In genomic region chr2:155472671-155473569, GRCm38 (mm10) we compare ENCODE assay signal across 8 mouse cellular contexts. TPM values are rescaled to one million over a fixed set of nuclear protein-coding genes. Genes with fewer than 3 reads are reported as not detected.
DNase-seq lines count a peak whose midpoint lies in the region; ATAC-seq and TF ChIP-seq lines count a peak whose summit lies in the region.

No protein-coding gene starts in this region.

- H3K27ac ChIP-seq in embryonic facial prominence, embryonic 13.5 days, result peak overlapping the region; percentile 89
- H3K27ac ChIP-seq in kidney, adult 2 months (ENCODE audit: insufficient read depth, low read depth, low read length), result peak overlapping the region; percentile 72
- peak overlapping the region; percentile 85 for H3K27ac ChIP-seq in liver, embryonic 13.5 days

- peaks cover 26% of the 10 kb centered on the region for H3K4me1 ChIP-seq in embryonic facial prominence, embryonic 13.5 days
- H3K4me1 ChIP-seq in kidney, adult 2 months (ENCODE audit: control insufficient read depth, insufficient read depth, low read length), result peaks cover 12% of the 10 kb centered on the region
- peaks cover 48% of the 10 kb centered on the region for H3K4me1 ChIP-seq in liver, embryonic 13.5 days (replicated peaks)

- under 1% methylated on average over 54 of the region's 71 CpGs for WGBS in embryonic facial prominence, embryonic 13.5 days
- WGBS in kidney, adult 2 months, result 1% methylated on average over 71 of the region's 71 CpGs
- under 1% methylated on average over 67 of the region's 71 CpGs for WGBS in liver, embryonic 13.5 days (ENCODE audit: insufficient replicate concordance)

- H3K9ac ChIP-seq in embryonic facial prominence, embryonic 13.5 days, result peak overlapping the region; percentile 98
- peak overlapping the region; percentile 94 for H3K9ac ChIP-seq in liver, embryonic 13.5 days

- peak overlapping the region; percentile 89 for H3K4me3 ChIP-seq in embryonic facial prominence, embryonic 13.5 days
- peak overlapping the region; percentile 92 for H3K4me3 ChIP-seq in kidney, adult 2 months (ENCODE audit: insufficient read depth, low read depth, low read length)
- H3K4me3 ChIP-seq in liver, embryonic 13.5 days (replicated peaks), result peak overlapping the region; percentile 95

- H3K27me3 ChIP-seq in embryonic facial prominence, embryonic 13.5 days, result no peaks in the 10 kb centered on the region
- H3K27me3 ChIP-seq in kidney, adult 2 months (replicated peaks; ENCODE audit: control insufficient read depth, insufficient read depth, low read length), result no peaks in the 10 kb centered on the region
- H3K27me3 ChIP-seq in liver, embryonic 13.5 days, result peaks cover 10% of the 10 kb centered on the region; the same call in 1 of the 2 replicates

- H3K4me2 ChIP-seq in embryonic facial prominence, embryonic 13.5 days, result peak overlapping the region; percentile 82
- peak overlapping the region; percentile 93 for H3K4me2 ChIP-seq in liver, embryonic 13.5 days

- TF ChIP-seq CTCF in kidney, adult 2 months (conservative IDR thresholded peaks at IDR 0.05; ENCODE audit: insufficient read depth, insufficient read length, low read depth, low read length), result no peak

- ATAC-seq in embryonic facial prominence, embryonic 13.5 days (ENCODE audit: insufficient number of reproducible peaks, insufficient read depth, low FRiP score, low TSS enrichment, low read depth), result peak; percentile 39
- peak; percentile 33 for ATAC-seq in liver, embryonic 13.5 days (ENCODE audit: low read depth)

- no peaks in the 10 kb centered on the region for H3K9me3 ChIP-seq in embryonic facial prominence, embryonic 13.5 days
- H3K9me3 ChIP-seq in liver, embryonic 13.5 days (replicated peaks), result no peaks in the 10 kb centered on the region

- H3K36me3 ChIP-seq in embryonic facial prominence, embryonic 13.5 days, result no peaks in the 10 kb centered on the region
- no peaks in the 10 kb centered on the region for H3K36me3 ChIP-seq in kidney, adult 2 months (ENCODE audit: control insufficient read depth, insufficient read depth, low read length)
- no peaks in the 10 kb centered on the region for H3K36me3 ChIP-seq in liver, embryonic 13.5 days

- no peak for TF ChIP-seq POLR2A in kidney, adult 2 months (IDR thresholded peaks at IDR 0.05; ENCODE audit: low read depth, low read length)

- peak; percentile 40 for DNase-seq in CD4-positive helper T cell, adult 2 months (ENCODE audit: low read depth, low spot score)
- DNase-seq in adrenal gland, postnatal 25 days, result peak; percentile 56
- DNase-seq in heart, adult 9 months (ENCODE audit: low spot score in 2 of 2), result peak; percentile 41 to 47
- peak; percentile 72 for DNase-seq in kidney, adult 2 months
- peak; percentile 17 for DNase-seq in liver, embryonic 13.5 days
- peak; percentile 53 for DNase-seq in naive thymus-derived CD4-positive, alpha-beta T cell, adult 2 months (ENCODE audit: low read depth)
- peak; percentile 27 for DNase-seq in telencephalon, adult 2 months (ENCODE audit: low read depth, low spot score)

RNA-seq across cellular contexts. Expression of gene Ncoa6, which starts 0.8 kb away (rescaled TPM):
- 58.2 and 58.4 TPM in 2 replicates for total RNA-seq in adrenal gland, postnatal 25 days (2021)
- 24.5 and 27.2 TPM in 2 replicates for polyA plus RNA-seq in embryonic facial prominence, embryonic 13.5 days (2015; fragmentation: Nextera tagmentation; extraction: Ambion mirVana)
- polyA plus RNA-seq in kidney, adult 2 months (2012; rRNA removed), result 25.4 and 40.6 TPM in 2 replicates
- 5.3 and 8.1 TPM in 2 replicates for polyA plus RNA-seq in liver, embryonic 13.5 days (2015; fragmentation: Nextera tagmentation; extraction: Ambion mirVana)

RNA-seq across cellular contexts. Expression of gene Acss2, which starts 44.8 kb away (rescaled TPM):
- 89.3 and 102 TPM in 2 replicates for total RNA-seq in adrenal gland, postnatal 25 days (2021)
- 12.2 and 13.1 TPM in 2 replicates for polyA plus RNA-seq in embryonic facial prominence, embryonic 13.5 days (2015; fragmentation: Nextera tagmentation; extraction: Ambion mirVana)
- 149 and 173 TPM in 2 replicates for polyA plus RNA-seq in kidney, adult 2 months (2012; rRNA removed)
- 20.9 and 22.4 TPM in 2 replicates for polyA plus RNA-seq in liver, embryonic 13.5 days (2015; fragmentation: Nextera tagmentation; extraction: Ambion mirVana)

RNA-seq across cellular contexts. Expression of gene Ggt7, which starts 45.1 kb away (rescaled TPM):
- total RNA-seq in adrenal gland, postnatal 25 days (2021), result 2.3 and 5.3 TPM in 2 replicates
- 13.7 and 14.3 TPM in 2 replicates for polyA plus RNA-seq in embryonic facial prominence, embryonic 13.5 days (2015; fragmentation: Nextera tagmentation; extraction: Ambion mirVana)
- polyA plus RNA-seq in kidney, adult 2 months (2012; rRNA removed), result 2.4 and 4.8 TPM in 2 replicates
- polyA plus RNA-seq in liver, embryonic 13.5 days (2015; fragmentation: Nextera tagmentation; extraction: Ambion mirVana), result 0.28 and 0.31 TPM in 2 replicates

Comparison
In these comparisons a context has a peak if more than half of its experiments do, and no peak if none do; other contexts are left out.
1. Peak in every context shown above with its lines: DNase-seq, ATAC-seq, H3K4me3 ChIP-seq and H3K27ac ChIP-seq.
2. DNase-seq: peak in every context shown above with its lines; median percentile 72 in kidney, adult 2 months; 56 in adrenal gland, postnatal 25 days; 53 in naive thymus-derived CD4-positive, alpha-beta T cell, adult 2 months; 44 in heart, adult 9 months; 40 in CD4-positive helper T cell, adult 2 months; 27 in telencephalon, adult 2 months; 17 in liver, embryonic 13.5 days.